Comparison of ENCODE assay signal across 11 mouse cellular contexts in genomic region chr8:91806084-91806719, GRCm38 (mm10). TPM values are rescaled to one million over a fixed set of nuclear protein-coding genes. Genes with fewer than 3 reads are reported as not detected.
DNase-seq lines count a peak whose midpoint lies in the region; ATAC-seq and TF ChIP-seq lines count a peak whose summit lies in the region.
"Had no signal": no experiment of that assay in that cellular context is flagged by ENCODE, and none has a peak within 500 bp of the region (broad histone marks: within the 10 kb centered on the region; RNA-seq: fewer than 3 reads in every experiment).

No protein-coding gene starts in this region.

- TF ChIP-seq CTCF in lung, adult 2 months (IDR thresholded peaks at IDR 0.05; ENCODE audit: insufficient read depth, low read length) = no peak

- TF ChIP-seq POLR2A in lung, adult 2 months (IDR thresholded peaks at IDR 0.05; ENCODE audit: borderline replicate concordance, extremely low read depth, low read depth, low read length) = no peak

- H3K4me2 ChIP-seq in hindbrain, embryonic 12.5 days (replicated peaks) = peak overlapping the region; percentile 62
- peak overlapping the region; percentile 69 for H3K4me2 ChIP-seq in lung, embryonic 16.5 days (ENCODE audit: low read depth, low read length)

- peak; percentile 9; the same call in 1 of the 2 replicates for ATAC-seq in hindbrain, embryonic 12.5 days (ENCODE audit: low FRiP score)
- no peak for ATAC-seq in lung, embryonic 16.5 days (ENCODE audit: low read depth)

- peak; percentile 57 for DNase-seq in lung, adult 2 months
- no peak for DNase-seq in lung, postnatal 25 days (ENCODE audit: low spot score)
- DNase-seq in retina, postnatal 1 day = peak; percentile 52
- no peak for DNase-seq in right cerebral cortex, adult 2 months (ENCODE audit: low spot score in 2 of 2)
- DNase-seq in layer of hippocampus, postnatal 25 days (ENCODE audit: extremely low spot score in 1 of 2, low spot score in 1 of 2) = no peak
- no peak for DNase-seq in adrenal gland, postnatal 14 days
- DNase-seq: cerebellum, adult 11 months had no signal

- H3K4me1 ChIP-seq in lung, adult 2 months (ENCODE audit: control insufficient read depth, insufficient read depth, low read length) = peaks cover 2% of the 10 kb centered on the region; the same call in 1 of the 2 replicates
- H3K4me1 ChIP-seq in hindbrain, embryonic 12.5 days = peaks cover 51% of the 10 kb centered on the region
- H3K4me1 ChIP-seq in lung, embryonic 16.5 days (replicated peaks; ENCODE audit: control insufficient read depth, insufficient read depth, low read length) = no peaks in the 10 kb centered on the region

- H3K36me3 ChIP-seq in hindbrain, embryonic 12.5 days = no peaks in the 10 kb centered on the region
- H3K36me3 ChIP-seq in lung, embryonic 16.5 days (ENCODE audit: control insufficient read depth, insufficient read depth, low read length) = no peaks in the 10 kb centered on the region

- peak overlapping the region; percentile 71 for H3K9ac ChIP-seq in hindbrain, embryonic 12.5 days
- H3K9ac ChIP-seq in lung, embryonic 16.5 days (ENCODE audit: low read length) = peak overlapping the region; percentile 64

- H3K9me3 ChIP-seq in hindbrain, embryonic 12.5 days (replicated peaks) = no peaks in the 10 kb centered on the region
- no peaks in the 10 kb centered on the region for H3K9me3 ChIP-seq in lung, embryonic 16.5 days (ENCODE audit: control insufficient read depth, low read length)

- H3K27me3 ChIP-seq in hindbrain, embryonic 12.5 days = peaks cover 56% of the 10 kb centered on the region
- peaks cover 49% of the 10 kb centered on the region for H3K27me3 ChIP-seq in lung, embryonic 16.5 days (ENCODE audit: control insufficient read depth, insufficient read depth, low read depth, low read length)

- peak overlapping the region; percentile 88 for H3K27ac ChIP-seq in hindbrain, embryonic 12.5 days
- peak overlapping the region; percentile 89 for H3K27ac ChIP-seq in lung, embryonic 16.5 days (ENCODE audit: low read length)

- H3K4me3 ChIP-seq in lung, adult 2 months (replicated peaks; ENCODE audit: extremely low read depth, low read depth, low read length) = peak overlapping the region; percentile 39
- H3K4me3 ChIP-seq in hindbrain, embryonic 12.5 days = peak overlapping the region; percentile 36
- H3K4me3 ChIP-seq in lung, embryonic 16.5 days (ENCODE audit: low read length) = peak overlapping the region; percentile 45

- WGBS in lung, adult 2 months = 10% methylated on average over 33 of the region's 33 CpGs
- 2% methylated on average over 33 of the region's 33 CpGs for WGBS in hindbrain, embryonic 12.5 days
- WGBS in lung, embryonic 16.5 days = 2% methylated on average over 33 of the region's 33 CpGs

RNA-seq across cellular contexts. Expression of gene Irx3, which starts 4.3 kb away (rescaled TPM):
- polyA plus RNA-seq in lung, adult 2 months (2012; rRNA removed) = 63.2 and 91.9 TPM in 2 replicates
- polyA plus RNA-seq in hindbrain, embryonic 12.5 days (2016; fragmentation: Nextera tagmentation; extraction: Ambion mirVana) = 52.8 and 56.7 TPM in 2 replicates
- polyA plus RNA-seq in lung, embryonic 16.5 days (2015; fragmentation: Nextera tagmentation; extraction: Ambion mirVana) = 20.7 and 24.8 TPM in 2 replicates
- total RNA-seq in layer of hippocampus, postnatal 25 days (2021) = under 1 TPM in 1 of 2 experiments, not detected in 1; 0.14 TPM
- total RNA-seq in adrenal gland, postnatal 14 days (2021) = 6.2 and 8.1 TPM in 2 replicates
- total RNA-seq: hematopoietic stem cell, adult 5-6 weeks; megakaryocyte-erythroid progenitor cell, adult 5-6 weeks had no signal

Comparison
In these comparisons a context has a peak if more than half of its experiments do, and no peak if none do; other contexts are left out.
1. DNase-seq: peak in lung, adult 2 months (single experiment) and retina, postnatal 1 day (single experiment); none in lung, postnatal 25 days (single experiment), right cerebral cortex, adult 2 months (0 of 2), layer of hippocampus, postnatal 25 days (0 of 2) and adrenal gland, postnatal 14 days (single experiment).
2. Peak in every context shown above with its lines, with median percentiles within 50 percentile points of each other: H3K4me3 ChIP-seq.